Mouse (Mus musculus): ENCODE measurements at regions not wholly inside any gene's neighbourhood (a gene's known extent, or its start where the extent isn't known, plus 50 kb on each side); places are given as distances from the start of the nearest gene placed in this dataset.

- TF ChIP-seq MYC (IDR thresholded peaks at IDR 0.05; ENCODE audit: low read depth, low read length) = no peak
- no peak for TF ChIP-seq RAD21 (IDR thresholded peaks at IDR 0.05; ENCODE audit: low read depth, low read length)
- TF ChIP-seq GABPA (IDR thresholded peaks at IDR 0.05; ENCODE audit: low read depth, low read length) = no peak
- TF ChIP-seq POLR2AphosphoS2 (IDR thresholded peaks at IDR 0.05; ENCODE audit: low read length) = no peak
Measured at GRCm38 (mm10) chr5:118464931-118465801, 95.3 kb upstream of the Med13l start (continued).

GRCm38 (mm10) chr5:118465991-118466750 is 94.3 kb upstream of the Med13l start:
- Histone ChIP-seq H3K4me3 (ENCODE audit: control insufficient read depth in 1 of 2, insufficient read depth in 1 of 2, low read depth in 2 of 2, low read length in 2 of 2) (peak overlapping the region; percentile 57 to 82), H3K27me3 (ENCODE audit: control insufficient read depth in 1 of 2, insufficient read depth in 2 of 2, low read length in 2 of 2) (no peaks in the 10 kb centered on the region), H3K27ac (ENCODE audit: control insufficient read depth, low read depth, low read length) (peak overlapping the region; percentile 88), H3K9ac (ENCODE audit: control insufficient read depth, low read depth, low read length, poor library complexity, severe bottlenecking) (peak overlapping the region; percentile 55), H3K9me3 (replicated peaks; ENCODE audit: insufficient read depth, low read length) (no peaks in the 10 kb centered on the region), H3K4me1 (ENCODE audit: control insufficient read depth in 1 of 2, insufficient read depth in 2 of 2, low read length in 2 of 2) (peaks cover 0 to 28% of the 10 kb centered on the region in 2 experiments; a peak in 2 of 4 replicates), H3K79me2 (ENCODE audit: control insufficient read depth, insufficient read depth, low read length, poor library complexity) (no peaks in the 10 kb centered on the region; the same call in 1 of the 2 replicates), H3K36me3 (ENCODE audit: control insufficient read depth in 1 of 2, insufficient read depth in 2 of 2, low read length in 2 of 2) (peaks cover 0 to 11% of the 10 kb centered on the region in 2 experiments; a peak in 2 of 4 replicates)
- TF ChIP-seq MAX (IDR thresholded peaks at IDR 0.05; ENCODE audit: low read length) = peak; percentile 67; the same call in 1 of the 2 replicates
- no peak for TF ChIP-seq POLR2AphosphoS2 (IDR thresholded peaks at IDR 0.05; ENCODE audit: low read length)
- TF ChIP-seq KAT2A (conservative IDR thresholded peaks at IDR 0.05; ENCODE audit: low read depth, low read length) = no peak
- no peak for TF ChIP-seq UBTF (IDR thresholded peaks at IDR 0.05; ENCODE audit: borderline replicate concordance, insufficient read depth, low read depth, low read length)
- peak; percentile 82 for TF ChIP-seq HCFC1 (IDR thresholded peaks at IDR 0.05; ENCODE audit: low read depth, low read length)
- TF ChIP-seq ETS1 (IDR thresholded peaks at IDR 0.05; ENCODE audit: low read depth, low read length) = peak; percentile 96
- no peak for TF ChIP-seq USF2 (IDR thresholded peaks at IDR 0.05; ENCODE audit: borderline replicate concordance in 1 of 2, insufficient read depth in 1 of 2, low read depth in 1 of 2, low read length in 2 of 2)
- TF ChIP-seq ZNF384 (IDR thresholded peaks at IDR 0.05; ENCODE audit: low read depth, low read length) = peak; percentile 54
- TF ChIP-seq ZKSCAN1 (IDR thresholded peaks at IDR 0.05; ENCODE audit: low read depth, low read length) = no peak
- TF ChIP-seq EP300 (IDR thresholded peaks at IDR 0.05; ENCODE audit: low read depth in 1 of 2, low read length in 2 of 2) = peak; percentile 73 to 74
- peak; percentile 99 for TF ChIP-seq SIN3A (IDR thresholded peaks at IDR 0.05; ENCODE audit: low read length)
- TF ChIP-seq TBP (IDR thresholded peaks at IDR 0.05; ENCODE audit: low read depth, low read length) = peak; percentile 51; the same call in 1 of the 2 replicates
- TF ChIP-seq NRF1 (IDR thresholded peaks at IDR 0.05; ENCODE audit: insufficient read depth, low read depth, low read length, poor library complexity, severe bottlenecking) = no peak
- peak; percentile 93 for TF ChIP-seq MXI1 (IDR thresholded peaks at IDR 0.05; ENCODE audit: low read depth, low read length)
- peak; percentile 30; the same call in 1 of the 2 replicates for TF ChIP-seq NELFE (IDR thresholded peaks at IDR 0.05; ENCODE audit: low read depth, low read length)
- TF ChIP-seq GATA1 (IDR thresholded peaks at IDR 0.05; ENCODE audit: low read depth, low read length) = peak; percentile 75
- TF ChIP-seq TAL1 (IDR thresholded peaks at IDR 0.05; ENCODE audit: low read length) = peak; percentile 65
- TF ChIP-seq MYC (IDR thresholded peaks at IDR 0.05; ENCODE audit: low read depth, low read length) = peak; percentile 67; the same call in 1 of the 2 replicates
- TF ChIP-seq TCF12 (IDR thresholded peaks at IDR 0.05; ENCODE audit: low read depth, low read length) = peak; percentile 80
- no peak for TF ChIP-seq MAZ (IDR thresholded peaks at IDR 0.05; ENCODE audit: low read depth, low read length)
- no peak for TF ChIP-seq ZC3H11A (IDR thresholded peaks at IDR 0.05; ENCODE audit: low read depth, low read length)
- no peak for TF ChIP-seq ZMIZ1 (IDR thresholded peaks at IDR 0.05; ENCODE audit: low read depth, low read length)
- TF ChIP-seq ELF1 (IDR thresholded peaks at IDR 0.05; ENCODE audit: low read depth, low read length) = peak; percentile 83
- peak; percentile 90 for DNase-seq (ENCODE audit: low read depth, low spot score)
